Comparison of ENCODE assay signal across 9 mouse cellular contexts in the genomic region with DNA sequence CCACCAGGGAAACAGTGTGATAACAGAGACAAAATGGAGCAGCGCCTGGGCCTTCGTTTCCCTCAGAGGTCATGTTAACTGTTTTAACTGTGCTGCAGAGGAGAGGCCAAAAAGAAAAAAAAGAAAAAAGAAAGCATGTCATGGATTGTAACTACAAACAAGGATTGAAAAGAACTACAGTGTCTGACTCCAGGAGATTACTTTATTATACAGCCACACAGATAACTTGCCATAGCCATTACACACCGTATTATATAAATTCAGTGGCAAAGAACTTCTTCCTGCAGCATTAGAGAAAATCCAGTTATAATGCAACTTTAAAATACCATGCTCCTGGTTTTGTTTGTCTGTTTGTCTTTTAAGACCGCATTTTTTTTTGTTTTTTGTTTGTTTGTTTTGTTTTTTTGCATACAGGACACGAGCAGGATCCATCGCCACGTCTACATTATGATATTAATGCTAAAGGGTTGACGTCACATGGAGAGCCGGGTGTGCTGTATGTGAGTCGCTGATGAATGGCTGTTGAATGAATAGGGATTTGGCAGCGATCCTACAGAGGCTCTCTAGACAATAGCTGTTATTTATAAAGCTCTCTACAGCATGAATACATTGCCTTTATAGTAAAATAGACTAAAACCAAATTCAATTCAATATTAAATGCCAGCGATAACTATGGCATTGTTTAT.
DNase-seq lines count a peak whose midpoint lies in the region; ATAC-seq and TF ChIP-seq lines count a peak whose summit lies in the region.
"Had no signal": no experiment of that assay in that cellular context is flagged by ENCODE, and none has a peak within 500 bp of the region (broad histone marks: within the 10 kb centered on the region; RNA-seq: fewer than 3 reads in every experiment).

No protein-coding gene starts in this region.

- no peak overlapping the region for H3K9ac ChIP-seq in embryonic facial prominence, embryonic 15.5 days

- H3K27me3 ChIP-seq in kidney, adult 2 months (replicated peaks; ENCODE audit: control insufficient read depth, insufficient read depth, low read length) = no peaks in the 10 kb centered on the region
- H3K27me3 ChIP-seq in embryonic facial prominence, embryonic 15.5 days = no peaks in the 10 kb centered on the region
- H3K27me3 ChIP-seq: CH12.LX had no signal

- peak; percentile 4 for DNase-seq in kidney, postnatal 10 days
- no peak for DNase-seq in kidney, adult 2 months
- peak; percentile 78 for DNase-seq in 3T3-L1 (ENCODE audit: low read depth, low spot score)
- peak; percentile 35 for DNase-seq in lung, postnatal 36 days
- DNase-seq in ovary, postnatal 14 days (ENCODE audit: low spot score) = no peak
- DNase-seq in gastrocnemius, adult 8-10 months (ENCODE audit: low spot score in 2 of 2) = no peak
- DNase-seq: heart, postnatal 14 days had no signal

- H3K4me3 ChIP-seq in kidney, adult 2 months (ENCODE audit: insufficient read depth, low read depth, low read length) = no peak overlapping the region
- no peak overlapping the region for H3K4me3 ChIP-seq in embryonic facial prominence, embryonic 15.5 days (replicated peaks)

- 0 out of 2 replicates have a peak, but pooled peaks have one; percentile 47 for ATAC-seq in embryonic facial prominence, embryonic 15.5 days (ENCODE audit: insufficient number of reproducible peaks, low FRiP score, low TSS enrichment, low read depth)

- WGBS in kidney, adult 2 months = 77% methylated on average over 12 of the region's 12 CpGs
- 64% methylated on average over 12 of the region's 12 CpGs for WGBS in embryonic facial prominence, embryonic 15.5 days

- H3K9me3 ChIP-seq in embryonic facial prominence, embryonic 15.5 days (replicated peaks) = no peaks in the 10 kb centered on the region

- no peaks in the 10 kb centered on the region for H3K36me3 ChIP-seq in kidney, adult 2 months (ENCODE audit: control insufficient read depth, insufficient read depth, low read length)
- H3K36me3 ChIP-seq in embryonic facial prominence, embryonic 15.5 days = no peaks in the 10 kb centered on the region

- H3K4me1 ChIP-seq in kidney, adult 2 months (ENCODE audit: control insufficient read depth, insufficient read depth, low read length) = no peaks in the 10 kb centered on the region
- H3K4me1 ChIP-seq in embryonic facial prominence, embryonic 15.5 days = no peaks in the 10 kb centered on the region

- no peak overlapping the region for H3K27ac ChIP-seq in kidney, adult 2 months (ENCODE audit: insufficient read depth, low read depth, low read length)
- H3K27ac ChIP-seq in embryonic facial prominence, embryonic 15.5 days (replicated peaks) = no peak overlapping the region

- no peak for TF ChIP-seq POLR2A in kidney, adult 2 months (IDR thresholded peaks at IDR 0.05; ENCODE audit: low read depth, low read length)

- TF ChIP-seq CTCF in kidney, adult 2 months (conservative IDR thresholded peaks at IDR 0.05; ENCODE audit: insufficient read depth, insufficient read length, low read depth, low read length) = no peak

- no peak overlapping the region for H3K4me2 ChIP-seq in embryonic facial prominence, embryonic 15.5 days (replicated peaks)

Comparison
In these comparisons a context has a peak if more than half of its experiments do, and no peak if none do; other contexts are left out.
1. DNase-seq: peak in kidney, postnatal 10 days (single experiment), 3T3-L1 (single experiment) and lung, postnatal 36 days (single experiment); none in kidney, adult 2 months (single experiment), ovary, postnatal 14 days (single experiment) and gastrocnemius, adult 8-10 months (0 of 2).